Mouse (Mus musculus) heart, adult 2 months (tissue): Measurements from ENCODE around the gene Slc26a8.

ENCODE experiments used
- CTCF ChIP-seq: fragments of 200-600 bp; IDR thresholded peaks from 2 replicates; pipeline ENCODE4 v1.8.1; 2022; ENCODE audit warnings: antibody characterized with exemption, mild to moderate bottlenecking, moderate library complexity
- POLR2A ChIP-seq: fragments of 200-500 bp; IDR thresholded peaks from 2 replicates; pipeline ENCODE4 v1.6.1; 2011; ENCODE audit warnings: mild to moderate bottlenecking, low read depth, low read length, control low read depth; ENCODE audit not compliant: insufficient read depth

DNA sequence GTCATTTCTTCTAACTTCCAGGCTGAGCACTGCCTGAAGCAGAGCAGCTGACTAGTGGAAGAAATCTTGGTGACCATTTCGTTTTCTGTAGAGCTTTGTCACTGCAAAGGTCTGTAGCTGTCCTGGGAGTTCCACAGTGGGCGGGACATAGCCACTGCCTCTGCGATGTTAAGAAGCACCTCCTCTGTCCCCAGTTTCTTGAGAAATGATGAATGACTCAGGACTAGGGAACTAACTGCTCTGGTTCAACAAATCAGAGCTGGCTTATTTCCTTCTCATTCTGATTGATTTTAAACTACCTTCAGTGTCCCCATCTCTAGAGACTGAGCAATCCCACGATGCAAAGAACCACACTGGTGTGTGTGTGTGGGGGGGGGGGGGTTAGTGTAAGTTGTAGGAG lies 45.9 kb downstream of the Slc26a8 start:
- TF ChIP-seq CTCF = no peak
- TF ChIP-seq POLR2A = no peak
